8 mouse cellular contexts compared by ENCODE assay signal in the genomic region with DNA sequence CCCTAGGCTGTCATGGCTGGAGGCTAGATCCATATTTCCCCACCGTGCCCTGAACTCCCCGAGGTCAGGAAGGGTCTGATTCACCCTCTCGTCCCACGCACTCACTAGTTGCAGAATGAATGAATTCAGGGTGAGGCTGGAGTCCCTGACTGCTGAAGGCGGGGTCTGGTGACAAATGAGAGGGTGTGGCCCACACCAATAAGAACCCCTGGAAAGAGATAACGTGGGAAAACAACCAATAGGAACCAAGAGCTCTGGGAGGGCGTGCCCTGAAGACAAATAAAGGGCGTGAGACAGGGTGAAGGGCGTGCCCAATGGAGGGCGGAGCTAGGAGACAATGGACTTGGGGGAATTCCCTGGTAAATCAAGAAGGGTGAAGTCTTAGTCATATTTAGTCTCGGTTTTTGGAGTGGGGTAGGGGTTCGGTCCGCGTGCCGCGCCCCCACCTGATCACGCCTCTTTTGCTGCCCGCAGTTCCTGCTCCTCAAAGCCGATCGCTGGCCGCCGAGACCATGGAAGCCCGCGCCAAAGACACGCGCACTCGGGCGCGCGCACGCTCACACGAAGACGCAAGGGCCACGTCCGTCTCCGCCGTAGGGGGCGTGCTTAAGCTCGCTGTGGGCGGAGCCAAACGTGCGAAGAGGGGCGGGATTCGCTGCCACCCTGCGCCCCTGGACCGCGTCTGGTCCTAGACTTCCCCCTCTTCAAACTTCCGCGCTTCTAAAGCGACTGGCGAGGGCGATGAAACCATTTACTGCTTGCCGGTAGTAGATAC. TPM values are rescaled to one million over a fixed set of nuclear protein-coding genes. Genes with fewer than 3 reads are reported as not detected.
DNase-seq lines count a peak whose midpoint lies in the region; ATAC-seq lines count a peak whose summit lies in the region.

No protein-coding gene starts in this region.

- peaks cover 5% of the 10 kb centered on the region; the same call in 1 of the 2 replicates for H3K36me3 ChIP-seq in intestine, embryonic 14.5 days (ENCODE audit: control insufficient read depth, insufficient read depth, low read length)

- peak overlapping the region; percentile 85 for H3K4me2 ChIP-seq in intestine, embryonic 14.5 days (ENCODE audit: low read length)

- H3K27ac ChIP-seq in intestine, embryonic 14.5 days (ENCODE audit: low read depth), result peak overlapping the region; percentile 71; the same call in 1 of the 2 replicates

- peak overlapping the region; percentile 61 for H3K9ac ChIP-seq in intestine, embryonic 14.5 days (ENCODE audit: low read length)

- peak overlapping the region; percentile 51 for H3K4me3 ChIP-seq in intestine, embryonic 14.5 days (ENCODE audit: low read depth, low read length)

- under 1% methylated on average over 53 of the region's 53 CpGs for WGBS in intestine, embryonic 14.5 days

- ATAC-seq in intestine, embryonic 14.5 days (replicated peaks; ENCODE audit: low FRiP score, low TSS enrichment, low read depth), result peak; percentile 90

- no peaks in the 10 kb centered on the region for H3K9me3 ChIP-seq in intestine, embryonic 14.5 days (ENCODE audit: control insufficient read depth, low read length)

- H3K27me3 ChIP-seq in intestine, embryonic 14.5 days (replicated peaks; ENCODE audit: control insufficient read depth, insufficient read depth, low read length), result peaks cover 10% of the 10 kb centered on the region

- intact Hi-C loops in gastrocnemius, postnatal 14 days (cut with DNase I; ENCODE audit: low total_unique reads), result no loop called here
- intact Hi-C loops in left cerebral cortex, postnatal 14 days (cut with DNase I), result loop anchor here (5.0 kb wide), 1 partner anchor 647 kb away; the partner anchor contains the start of gene Ciao2b

- H3K4me1 ChIP-seq in intestine, embryonic 14.5 days (replicated peaks; ENCODE audit: control insufficient read depth, insufficient read depth, low read length), result peaks cover 10% of the 10 kb centered on the region

- DNase-seq in adipocyte (ENCODE audit: low spot score), result peak; percentile 98
- DNase-seq in embryo, embryonic 10.5 days (ENCODE audit: low spot score), result peak; percentile 97
- DNase-seq in gastrocnemius, postnatal 14 days, result peak; percentile 91
- DNase-seq in intestine, embryonic 14.5 days (ENCODE audit: low spot score), result peak; percentile 98
- DNase-seq in left cerebral cortex, postnatal 14 days (ENCODE audit: low spot score in 2 of 2), result peak; percentile 97
- DNase-seq in mesoderm, embryonic 11.5 days (ENCODE audit: low read depth, low spot score), result peak; percentile 97
- peak; percentile 92 for DNase-seq in right cerebral cortex, postnatal 36 days (ENCODE audit: low spot score in 2 of 2)
- peak; percentile 91 for DNase-seq in yolk sac, embryonic 10.5 days (ENCODE audit: low spot score)

RNA-seq across cellular contexts. Expression of gene 4931428F04Rik, which starts 0.5 kb away (rescaled TPM):
- total RNA-seq in gastrocnemius, postnatal 14 days (2021), result 1 to 10 TPM in 1 of 2 experiments, under 1 TPM in 1; 0.84 to 1.3 TPM
- polyA plus RNA-seq in intestine, embryonic 14.5 days (2014; fragmentation: Nextera tagmentation; extraction: Ambion mirVana), result 9.1 and 11.7 TPM in 2 replicates
- 10 to 100 TPM; 31.7 to 38.2 TPM for total RNA-seq in left cerebral cortex, postnatal 14 days (2021)

RNA-seq across cellular contexts. Expression of gene Exoc3l, which starts 6.8 kb away (rescaled TPM):
- 1 to 10 TPM; 3.4 to 3.7 TPM for total RNA-seq in gastrocnemius, postnatal 14 days (2021)
- 9.8 and 10.1 TPM in 2 replicates for polyA plus RNA-seq in intestine, embryonic 14.5 days (2014; fragmentation: Nextera tagmentation; extraction: Ambion mirVana)
- total RNA-seq in left cerebral cortex, postnatal 14 days (2021), result 1 to 10 TPM; 1.7 to 2.0 TPM

RNA-seq across cellular contexts. Expression of gene E2f4, which starts 8.3 kb away (rescaled TPM):
- 10 to 100 TPM; 15.4 to 17.2 TPM for total RNA-seq in gastrocnemius, postnatal 14 days (2021)
- 114 and 119 TPM in 2 replicates for polyA plus RNA-seq in intestine, embryonic 14.5 days (2014; fragmentation: Nextera tagmentation; extraction: Ambion mirVana)
- 10 to 100 TPM; 31.5 to 32.1 TPM for total RNA-seq in left cerebral cortex, postnatal 14 days (2021)

RNA-seq across cellular contexts. Expression of gene Nol3, which starts 13.2 kb away (rescaled TPM):
- 10 to 100 TPM; 24.1 to 27.3 TPM for total RNA-seq in gastrocnemius, postnatal 14 days (2021)
- 1.3 and 1.4 TPM in 2 replicates for polyA plus RNA-seq in intestine, embryonic 14.5 days (2014; fragmentation: Nextera tagmentation; extraction: Ambion mirVana)
- 1 to 10 TPM; 4.5 to 5.1 TPM for total RNA-seq in left cerebral cortex, postnatal 14 days (2021)

RNA-seq across cellular contexts. Expression of gene Elmo3, which starts 16.3 kb away (rescaled TPM):
- under 1 TPM; 0.40 to 0.45 TPM for total RNA-seq in gastrocnemius, postnatal 14 days (2021)
- polyA plus RNA-seq in intestine, embryonic 14.5 days (2014; fragmentation: Nextera tagmentation; extraction: Ambion mirVana), result 16.8 and 17.7 TPM in 2 replicates
- total RNA-seq in left cerebral cortex, postnatal 14 days (2021), result under 1 TPM; 0.31 to 0.91 TPM

Comparison
In these comparisons a context has a peak if more than half of its experiments do, and no peak if none do; other contexts are left out.
1. Peak in every context shown above with its lines: DNase-seq, ATAC-seq, H3K4me3 ChIP-seq and H3K27ac ChIP-seq.
2. RNA of gene 4931428F04Rik, which starts 0.5 kb away (total RNA-seq): 31.7 to 38.2 TPM in left cerebral cortex, postnatal 14 days; 0.84 to 1.3 TPM in gastrocnemius, postnatal 14 days; every median in the first group is over 10 times any median in the second.